Mouse (Mus musculus): ENCODE results near the gene Ddi1. TPM values are rescaled to one million over a fixed set of nuclear protein-coding genes. Genes with fewer than 3 reads are reported as not detected.

Gene Ddi1
- polyA plus RNA-seq (2014; fragmentation: Nextera tagmentation; extraction: Ambion mirVana), result not detected in 2 replicates

DNA sequence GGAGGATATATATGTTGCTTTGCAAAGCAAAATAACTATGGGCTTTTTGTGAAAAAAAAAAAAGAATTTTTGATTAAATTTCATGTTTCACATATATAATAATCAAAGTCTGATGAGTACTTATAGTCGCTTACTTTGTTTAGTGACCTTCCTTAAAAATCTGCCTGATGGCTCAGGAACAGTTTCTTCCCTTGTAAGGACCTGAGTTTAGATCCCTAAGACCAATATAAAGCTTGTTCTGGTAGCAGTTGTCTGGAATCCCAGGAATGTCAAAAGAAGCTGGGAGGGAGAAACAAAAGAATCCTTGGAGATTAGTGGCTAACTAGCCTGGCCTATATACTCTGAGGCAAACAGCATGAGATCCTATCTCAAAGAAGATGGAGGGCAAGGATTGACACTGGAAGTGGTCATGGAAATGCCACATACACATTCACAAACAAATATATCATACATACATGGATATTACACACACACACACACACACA lies at the start of gene Ddi1:
Gene Ddi1 (minus strand): TSS at position 51 of the 485 bp plus-strand sequence.
- 52% methylated on average over 1 of the region's 1 CpGs for WGBS
- Histone ChIP-seq H3K4me1 (ENCODE audit: control insufficient read depth, insufficient read depth, low read length) (no peaks in the 10 kb centered on the region), H3K4me2 (no peak within 1 kb of the TSS), H3K27ac (ENCODE audit: low read depth, low read length) (no peak within 1 kb of the TSS), H3K9me3 (ENCODE audit: control insufficient read depth, low read length) (no peaks in the 10 kb centered on the region), H3K27me3 (ENCODE audit: control insufficient read depth, insufficient read depth, low read length) (no peaks in the 10 kb centered on the region), H3K36me3 (ENCODE audit: control insufficient read depth, insufficient read depth, low read length) (no peaks in the 10 kb centered on the region), H3K9ac (ENCODE audit: low read length) (no peak within 1 kb of the TSS), H3K4me3 (ENCODE audit: low read depth, low read length) (no peak within 1 kb of the TSS)
- DNase-seq (ENCODE audit: low spot score, missing footprints) (peak; percentile 73), ATAC-seq (ENCODE audit: low FRiP score) (no peak)

DNA sequence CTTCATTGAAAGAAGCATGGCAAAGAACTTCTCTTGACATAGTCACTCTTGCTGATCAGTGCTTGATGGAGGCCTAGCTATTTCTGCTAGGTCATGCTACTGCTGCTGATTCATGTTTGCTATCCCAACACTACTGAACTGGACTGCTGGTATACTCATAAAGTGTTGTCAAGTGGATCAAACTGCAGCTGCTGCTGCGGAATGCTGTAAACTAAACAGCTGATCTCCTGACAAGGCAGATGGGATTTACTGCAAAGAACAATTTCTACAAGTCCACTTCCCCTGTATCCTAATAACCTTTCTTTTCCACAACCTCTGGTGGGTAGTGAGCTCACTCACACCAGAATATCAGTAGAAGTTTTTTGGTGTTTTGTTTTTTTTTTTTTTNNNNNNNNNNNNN lies 47.5 kb upstream of the Ddi1 start:
- Histone ChIP-seq H3K9ac (ENCODE audit: low read length) (no peak overlapping the region), H3K27ac (ENCODE audit: low read depth, low read length) (no peak overlapping the region), H3K9me3 (ENCODE audit: control insufficient read depth, low read length) (no peaks in the 10 kb centered on the region), H3K4me1 (ENCODE audit: control insufficient read depth, insufficient read depth, low read length) (no peaks in the 10 kb centered on the region), H3K27me3 (ENCODE audit: control insufficient read depth, insufficient read depth, low read length) (no peaks in the 10 kb centered on the region), H3K4me2 (no peak overlapping the region), H3K36me3 (ENCODE audit: control insufficient read depth, insufficient read depth, low read length) (no peaks in the 10 kb centered on the region), H3K4me3 (ENCODE audit: low read depth, low read length) (no peak overlapping the region)
- ATAC-seq (ENCODE audit: low FRiP score), result no peak
- DNase-seq (ENCODE audit: low spot score, missing footprints), result peak; percentile 12
- WGBS, result 91% methylated on average over 1 of the region's 1 CpGs

DNA sequence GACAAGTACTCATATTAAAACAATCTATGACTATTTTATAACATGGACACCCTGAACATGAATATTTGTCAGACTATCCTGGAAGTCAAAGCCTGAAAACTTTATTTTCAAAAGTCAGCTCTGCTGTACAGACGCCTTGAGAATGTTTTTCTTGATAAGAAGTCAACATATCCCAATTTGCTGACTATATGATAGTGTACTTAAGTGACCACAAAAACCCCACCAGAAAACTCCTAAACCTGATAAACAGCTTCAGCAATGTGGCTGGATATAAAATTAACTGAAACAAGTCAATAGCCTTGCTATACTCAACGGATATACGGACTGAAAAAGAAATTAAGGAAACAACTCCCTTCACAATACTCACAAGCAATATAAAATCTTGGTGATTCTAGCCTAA lies 36.2 kb upstream of the Ddi1 start:
- ATAC-seq (ENCODE audit: low FRiP score), result no peak
- no peak overlapping the region for H3K9ac ChIP-seq (ENCODE audit: low read length)

GRCm38 (mm10) chr9:6304590-6304989 lies 34.9 kb upstream of the Ddi1 start:
- no peaks in the 10 kb centered on the region for H3K36me3 ChIP-seq (ENCODE audit: control insufficient read depth, insufficient read depth, low read length)
- no peak overlapping the region for H3K4me3 ChIP-seq (ENCODE audit: low read depth, low read length)
- H3K9me3 ChIP-seq (ENCODE audit: control insufficient read depth, low read length), result no peaks in the 10 kb centered on the region
- no peaks in the 10 kb centered on the region for H3K27me3 ChIP-seq (ENCODE audit: control insufficient read depth, insufficient read depth, low read length)
- H3K27ac ChIP-seq (ENCODE audit: low read depth, low read length), result no peak overlapping the region
- H3K4me1 ChIP-seq (ENCODE audit: control insufficient read depth, insufficient read depth, low read length), result no peaks in the 10 kb centered on the region
- ATAC-seq (ENCODE audit: low FRiP score), result no peak
- no peak overlapping the region for H3K4me2 ChIP-seq
- peak; percentile 68 for DNase-seq (ENCODE audit: low spot score, missing footprints)
- H3K9ac ChIP-seq (ENCODE audit: low read length), result no peak overlapping the region
- 87% methylated on average over 3 of the region's 3 CpGs for WGBS

More for the DNA sequence above, 36.2 kb upstream of the Ddi1 start:
- peak; percentile 6 for DNase-seq (ENCODE audit: low spot score, missing footprints)
- Histone ChIP-seq H3K27me3 (ENCODE audit: control insufficient read depth, insufficient read depth, low read length) (no peaks in the 10 kb centered on the region), H3K4me3 (ENCODE audit: low read depth, low read length) (no peak overlapping the region), H3K4me1 (ENCODE audit: control insufficient read depth, insufficient read depth, low read length) (no peaks in the 10 kb centered on the region), H3K4me2 (no peak overlapping the region), H3K36me3 (ENCODE audit: control insufficient read depth, insufficient read depth, low read length) (no peaks in the 10 kb centered on the region), H3K27ac (ENCODE audit: low read depth, low read length) (no peak overlapping the region), H3K9me3 (ENCODE audit: control insufficient read depth, low read length) (no peaks in the 10 kb centered on the region)
- WGBS, result 94% methylated on average over 3 of the region's 3 CpGs

GRCm38 (mm10) chr9:6302050-6302449 lies 32.4 kb upstream of the Ddi1 start:
- H3K27me3 ChIP-seq (ENCODE audit: control insufficient read depth, insufficient read depth, low read length), result no peaks in the 10 kb centered on the region
- H3K9ac ChIP-seq (ENCODE audit: low read length), result no peak overlapping the region
- H3K4me2 ChIP-seq, result no peak overlapping the region
- DNase-seq (ENCODE audit: low spot score, missing footprints) (no peak), ATAC-seq (ENCODE audit: low FRiP score) (no peak)
- no peaks in the 10 kb centered on the region for H3K4me1 ChIP-seq (ENCODE audit: control insufficient read depth, insufficient read depth, low read length)
- 78% methylated on average over 3 of the region's 3 CpGs for WGBS
- H3K4me3 ChIP-seq (ENCODE audit: low read depth, low read length), result no peak overlapping the region
- no peaks in the 10 kb centered on the region for H3K36me3 ChIP-seq (ENCODE audit: control insufficient read depth, insufficient read depth, low read length)
- no peaks in the 10 kb centered on the region for H3K9me3 ChIP-seq (ENCODE audit: control insufficient read depth, low read length)
- H3K27ac ChIP-seq (ENCODE audit: low read depth, low read length), result no peak overlapping the region

- H3K9me3 ChIP-seq (ENCODE audit: control insufficient read depth, low read length), result no peaks in the 10 kb centered on the region
- H3K4me2 ChIP-seq, result no peak overlapping the region
- H3K27me3 ChIP-seq (ENCODE audit: control insufficient read depth, insufficient read depth, low read length), result no peaks in the 10 kb centered on the region
- DNase-seq (ENCODE audit: low spot score, missing footprints) (no peak), ATAC-seq (ENCODE audit: low FRiP score) (no peak)
- H3K9ac ChIP-seq (ENCODE audit: low read length), result no peak overlapping the region
- WGBS, result 95% methylated on average over 2 of the region's 2 CpGs
- H3K4me3 ChIP-seq (ENCODE audit: low read depth, low read length), result no peak overlapping the region
- H3K36me3 ChIP-seq (ENCODE audit: control insufficient read depth, insufficient read depth, low read length), result no peaks in the 10 kb centered on the region
- H3K4me1 ChIP-seq (ENCODE audit: control insufficient read depth, insufficient read depth, low read length), result no peaks in the 10 kb centered on the region
- H3K27ac ChIP-seq (ENCODE audit: low read depth, low read length), result no peak overlapping the region
These were observed 28.9 kb upstream of the Ddi1 start for GRCm38 (mm10) chr9:6298547-6298946.

GRCm38 (mm10) chr9:6289211-6289696 lies 19.6 kb upstream of the Ddi1 start:
- Histone ChIP-seq H3K4me3 (ENCODE audit: low read depth, low read length) (no peak overlapping the region), H3K27me3 (ENCODE audit: control insufficient read depth, insufficient read depth, low read length) (no peaks in the 10 kb centered on the region), H3K36me3 (ENCODE audit: control insufficient read depth, insufficient read depth, low read length) (no peaks in the 10 kb centered on the region), H3K4me2 (no peak overlapping the region), H3K9ac (ENCODE audit: low read length) (no peak overlapping the region), H3K4me1 (ENCODE audit: control insufficient read depth, insufficient read depth, low read length) (no peaks in the 10 kb centered on the region; the same call in 1 of the 2 replicates), H3K27ac (ENCODE audit: low read depth, low read length) (no peak overlapping the region), H3K9me3 (ENCODE audit: control insufficient read depth, low read length) (no peaks in the 10 kb centered on the region)
- ATAC-seq (ENCODE audit: low FRiP score) (peak; percentile 57; the same call in 1 of the 2 replicates), DNase-seq (ENCODE audit: low spot score, missing footprints) (peak; percentile 75)
- 10% methylated on average over 2 of the region's 2 CpGs for WGBS

DNA sequence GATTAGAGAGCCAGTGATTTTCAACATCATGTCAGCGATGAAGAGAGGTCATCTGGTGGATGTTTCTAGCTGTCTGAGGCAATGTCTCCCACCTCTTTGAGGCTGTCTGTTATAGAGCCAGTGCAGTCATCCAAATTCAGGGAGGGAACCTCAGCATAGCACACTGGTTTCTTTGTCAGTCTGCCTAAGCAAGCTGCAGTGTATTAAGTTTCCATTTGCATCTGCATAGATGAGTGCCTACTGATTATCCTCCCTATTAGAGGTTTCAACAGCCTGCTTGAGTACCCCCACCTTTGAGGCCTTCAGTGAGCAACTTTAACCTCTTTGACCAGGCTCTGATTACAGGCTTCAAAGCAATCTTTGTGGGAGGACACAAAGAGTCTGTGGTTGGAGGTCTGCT lies 17.1 kb upstream of the Ddi1 start:
- no peaks in the 10 kb centered on the region for H3K9me3 ChIP-seq (ENCODE audit: control insufficient read depth, low read length)
- H3K4me3 ChIP-seq (ENCODE audit: low read depth, low read length), result no peak overlapping the region
- DNase-seq (ENCODE audit: low spot score, missing footprints) (peak; percentile 84), ATAC-seq (ENCODE audit: low FRiP score) (peak; percentile 88)
- no peaks in the 10 kb centered on the region; the same call in 1 of the 2 replicates for H3K4me1 ChIP-seq (ENCODE audit: control insufficient read depth, insufficient read depth, low read length)
- H3K27ac ChIP-seq (ENCODE audit: low read depth, low read length), result no peak overlapping the region
- H3K4me2 ChIP-seq, result no peak overlapping the region
- no peaks in the 10 kb centered on the region for H3K36me3 ChIP-seq (ENCODE audit: control insufficient read depth, insufficient read depth, low read length)
- H3K9ac ChIP-seq (ENCODE audit: low read length), result no peak overlapping the region
- H3K27me3 ChIP-seq (ENCODE audit: control insufficient read depth, insufficient read depth, low read length), result no peaks in the 10 kb centered on the region
- WGBS, result 30% methylated on average over 1 of the region's 1 CpGs

DNA sequence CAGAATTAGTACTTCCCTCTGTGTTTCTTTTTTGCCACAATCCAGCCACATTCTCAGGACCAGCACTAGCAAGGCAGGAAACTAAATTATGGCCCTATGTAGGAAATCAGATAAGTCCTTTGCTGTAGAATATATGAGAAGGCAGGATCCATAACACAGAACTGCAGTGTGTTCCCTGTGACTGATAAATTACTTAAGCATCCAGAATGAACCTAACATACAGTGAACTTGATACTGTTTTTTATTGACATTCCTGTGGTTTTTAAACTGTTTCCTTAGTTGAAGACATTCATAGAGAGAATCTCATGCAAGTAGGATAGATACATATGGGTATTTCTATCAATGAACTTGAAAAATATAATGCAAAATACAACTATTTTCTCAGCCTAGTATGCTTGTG lies 7.9 kb upstream of the Ddi1 start:
- H3K27me3 ChIP-seq (ENCODE audit: control insufficient read depth, insufficient read depth, low read length), result no peaks in the 10 kb centered on the region
- no peak overlapping the region for H3K4me3 ChIP-seq (ENCODE audit: low read depth, low read length)
- no peak overlapping the region for H3K27ac ChIP-seq (ENCODE audit: low read depth, low read length)
- DNase-seq (ENCODE audit: low spot score, missing footprints), result peak; percentile 74
- H3K9me3 ChIP-seq (ENCODE audit: control insufficient read depth, low read length), result no peaks in the 10 kb centered on the region
- no peaks in the 10 kb centered on the region for H3K4me1 ChIP-seq (ENCODE audit: control insufficient read depth, insufficient read depth, low read length)
- no peaks in the 10 kb centered on the region for H3K36me3 ChIP-seq (ENCODE audit: control insufficient read depth, insufficient read depth, low read length)
- no peak overlapping the region for H3K4me2 ChIP-seq
- H3K9ac ChIP-seq (ENCODE audit: low read length), result no peak overlapping the region
- ATAC-seq (ENCODE audit: low FRiP score), result no peak

All from midbrain, embryonic 11.5 days (tissue).